Mouse (Mus musculus): Measurements from ENCODE around the gene Nt5c3. TPM values are rescaled to one million over a fixed set of nuclear protein-coding genes. Genes with fewer than 3 reads are reported as not detected.
"Not testable (repeated sequence)": the region's sequence is repeated elsewhere in the genome, so short reads cannot be mapped to it uniquely, and the experiment has no call there.

Nt5c3 gene
- polyA plus RNA-seq, 1 experiment from 2014 or later, result 98.5 TPM

DNA sequence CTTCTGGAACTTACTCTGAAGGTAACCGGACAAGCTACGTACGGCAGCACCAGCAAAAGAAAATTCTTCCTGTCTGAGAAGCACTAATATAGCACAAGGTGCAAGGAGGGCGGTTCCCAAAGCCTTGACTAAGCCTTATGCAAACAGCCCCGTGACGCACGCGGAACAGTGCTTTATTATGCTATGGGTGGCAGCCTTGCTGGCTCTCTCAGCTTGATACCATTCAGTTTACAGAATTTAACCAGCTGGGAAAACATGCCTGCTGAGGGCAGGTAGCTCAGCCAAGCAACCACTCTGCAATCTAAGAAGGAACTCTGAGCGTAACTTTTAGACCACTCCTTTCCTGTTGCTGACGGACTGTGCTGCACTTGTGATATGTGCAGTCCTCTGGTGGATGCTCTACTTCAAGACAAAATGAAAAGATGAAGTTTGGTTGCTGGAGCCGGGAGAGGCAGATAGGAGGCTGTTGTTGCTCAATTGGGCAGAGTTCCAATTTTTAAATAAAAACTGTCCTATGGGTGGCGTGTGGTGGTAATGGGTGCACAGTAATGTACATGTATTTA is 21.8 kb downstream of the Nt5c3 start:
- Histone ChIP-seq H3K4me1 (peaks cover 11% of the 10 kb centered on the region), H3K9me3 (no peaks in the 10 kb centered on the region), H3K9ac (replicated peaks) (no peak overlapping the region), H3K4me3 (no peak overlapping the region), H3K27ac (replicated peaks) (no peak overlapping the region), H3K36me3 (no peaks in the 10 kb centered on the region), H3K27me3 (no peaks in the 10 kb centered on the region), H3K4me2 (replicated peaks) (no peak overlapping the region)
- 30% methylated on average over 12 of the region's 12 CpGs for WGBS
- ATAC-seq (ENCODE audit: low FRiP score, low read depth), result 0 out of 2 replicates have a peak, but pooled peaks have one; percentile 47

GRCm38 (mm10) chr6:56901336-56901735 is 22.4 kb downstream of the Nt5c3 start:
- WGBS, result 71% methylated on average over 3 of the region's 3 CpGs
- peaks cover 11% of the 10 kb centered on the region for H3K4me1 ChIP-seq
- no peak for ATAC-seq (ENCODE audit: low FRiP score, low read depth)

GRCm38 (mm10) chr6:56899601-56900000 is 24.1 kb downstream of the Nt5c3 start:
- Histone ChIP-seq H3K4me1 (peaks cover 11% of the 10 kb centered on the region), H3K4me3 (no peak overlapping the region), H3K36me3 (no peaks in the 10 kb centered on the region), H3K4me2 (replicated peaks) (no peak overlapping the region), H3K9me3 (no peaks in the 10 kb centered on the region), H3K27ac (replicated peaks) (no peak overlapping the region), H3K27me3 (no peaks in the 10 kb centered on the region), H3K9ac (replicated peaks) (no peak overlapping the region)
- no peak for ATAC-seq (ENCODE audit: low FRiP score, low read depth)
- WGBS, result 89% methylated on average over 3 of the region's 3 CpGs

More at GRCm38 (mm10) chr6:56901336-56901735, 22.4 kb downstream of the Nt5c3 start:
- H3K36me3 ChIP-seq, result no peaks in the 10 kb centered on the region
- H3K27me3 ChIP-seq, result no peaks in the 10 kb centered on the region
- H3K4me3 ChIP-seq, result no peak overlapping the region
- H3K27ac ChIP-seq (replicated peaks), result no peak overlapping the region
- H3K9me3 ChIP-seq, result no peaks in the 10 kb centered on the region
- no peak overlapping the region for H3K9ac ChIP-seq (replicated peaks)
- H3K4me2 ChIP-seq (replicated peaks), result no peak overlapping the region

- no peak overlapping the region for H3K9ac ChIP-seq (replicated peaks)
- H3K9me3 ChIP-seq, result no peaks in the 10 kb centered on the region
- H3K4me3 ChIP-seq, result no peak overlapping the region
- H3K4me1 ChIP-seq, result no peaks in the 10 kb centered on the region
- no peak for ATAC-seq (ENCODE audit: low FRiP score, low read depth)
- peaks cover 39% of the 10 kb centered on the region for H3K36me3 ChIP-seq
- H3K4me2 ChIP-seq (replicated peaks), result no peak overlapping the region
- H3K27ac ChIP-seq (replicated peaks), result no peak overlapping the region
- no peaks in the 10 kb centered on the region for H3K27me3 ChIP-seq
- 96% methylated on average over 2 of the region's 2 CpGs for WGBS
Observed at GRCm38 (mm10) chr6:56890762-56891161, 33.0 kb downstream of the Nt5c3 start.

DNA sequence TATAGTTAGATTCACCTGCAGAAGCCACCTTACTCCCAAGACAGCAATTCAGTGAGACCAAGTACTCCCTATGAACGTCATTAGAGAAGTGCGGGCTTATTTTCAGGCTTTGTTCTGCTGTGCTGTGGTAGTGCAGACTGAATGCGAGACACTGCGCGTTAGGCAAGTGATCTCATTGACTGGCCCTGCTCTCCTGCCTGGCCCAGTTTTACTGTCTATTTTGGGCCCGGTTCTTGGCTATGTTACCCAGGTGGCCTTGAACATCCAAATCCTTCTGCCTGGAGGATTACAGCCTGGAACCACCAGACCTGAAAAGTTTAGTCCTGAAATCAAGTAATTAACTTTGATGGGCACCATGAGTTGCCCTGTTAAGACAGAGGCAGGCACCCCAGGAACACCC is 35.2 kb downstream of the Nt5c3 start:
- H3K36me3 ChIP-seq, result peaks cover 42% of the 10 kb centered on the region
- H3K4me3 ChIP-seq, result no peak overlapping the region
- no peaks in the 10 kb centered on the region for H3K9me3 ChIP-seq
- no peaks in the 10 kb centered on the region for H3K4me1 ChIP-seq
- no peak for ATAC-seq (ENCODE audit: low FRiP score, low read depth)
- H3K4me2 ChIP-seq (replicated peaks), result no peak overlapping the region
- no peaks in the 10 kb centered on the region for H3K27me3 ChIP-seq
- no peak overlapping the region for H3K27ac ChIP-seq (replicated peaks)
- no peak overlapping the region for H3K9ac ChIP-seq (replicated peaks)
- WGBS, result 93% methylated on average over 6 of the region's 6 CpGs

DNA sequence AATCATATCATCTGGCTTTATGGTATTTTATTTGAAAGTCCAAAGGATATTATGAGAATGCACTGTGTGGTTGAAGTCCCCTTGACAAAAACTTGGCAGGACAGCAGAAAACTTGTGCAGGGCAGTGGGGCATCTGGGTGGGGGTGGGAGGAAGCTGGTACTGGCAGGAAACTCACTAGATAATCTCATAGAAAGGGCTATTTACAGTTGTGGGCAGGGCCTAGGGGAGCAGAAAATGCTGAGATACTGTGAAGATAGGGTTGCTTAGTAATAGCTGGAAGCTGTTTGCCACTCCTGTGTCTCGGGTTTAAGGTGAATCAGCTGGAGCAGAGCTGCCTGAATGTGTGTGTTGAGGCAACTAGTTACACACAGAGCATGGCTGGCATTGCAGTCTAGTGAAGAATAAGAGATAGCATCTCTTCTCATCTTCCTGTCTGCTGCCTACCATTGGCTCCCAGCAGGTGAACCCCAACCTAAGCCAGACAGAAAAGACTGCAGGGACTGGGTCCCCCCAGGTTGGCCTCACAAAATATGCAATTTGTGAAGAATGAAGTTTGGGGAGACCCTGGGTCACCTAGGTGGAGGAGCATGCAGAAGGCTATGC is 44.3 kb downstream of the Nt5c3 start:
- no peaks in the 10 kb centered on the region for H3K9me3 ChIP-seq
- no peak overlapping the region for H3K9ac ChIP-seq (replicated peaks)
- H3K27ac ChIP-seq (replicated peaks), result no peak overlapping the region
- ATAC-seq (ENCODE audit: low FRiP score, low read depth), result 0 out of 2 replicates have a peak, but pooled peaks have one; percentile 9
- H3K4me1 ChIP-seq, result no peaks in the 10 kb centered on the region
- H3K36me3 ChIP-seq, result peaks cover 13% of the 10 kb centered on the region
- H3K4me2 ChIP-seq (replicated peaks), result no peak overlapping the region
- 70% methylated on average over 1 of the region's 1 CpGs for WGBS
- H3K27me3 ChIP-seq, result no peaks in the 10 kb centered on the region
- H3K4me3 ChIP-seq, result no peak overlapping the region

DNA sequence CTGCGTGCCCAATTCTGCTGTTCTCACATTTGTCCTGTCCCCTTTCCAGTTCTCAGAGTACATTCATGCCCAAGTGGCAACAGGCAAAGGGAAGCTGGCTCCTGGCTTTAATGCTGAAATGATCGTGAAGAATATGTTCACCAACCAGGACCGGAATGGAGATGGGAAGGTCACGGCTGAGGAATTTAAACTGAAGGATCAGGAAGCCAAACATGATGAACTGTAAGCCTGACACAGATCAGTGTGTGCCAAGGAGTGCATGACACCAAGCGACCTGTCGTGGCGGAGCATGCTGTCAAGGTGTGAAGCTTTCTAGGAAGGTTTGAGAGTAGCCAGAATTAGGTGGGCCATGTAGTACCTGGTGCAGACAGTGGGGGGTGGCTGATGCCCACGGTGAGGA is 45.7 kb downstream of the Nt5c3 start:
- Histone ChIP-seq H3K4me2 (replicated peaks) (no peak overlapping the region), H3K9ac (replicated peaks) (no peak overlapping the region), H3K4me1 (no peaks in the 10 kb centered on the region), H3K27me3 (no peaks in the 10 kb centered on the region), H3K36me3 (peaks cover 13% of the 10 kb centered on the region), H3K4me3 (no peak overlapping the region), H3K27ac (replicated peaks) (no peak overlapping the region), H3K9me3 (no peaks in the 10 kb centered on the region)
- WGBS, result 94% methylated on average over 8 of the region's 8 CpGs
- no peak for ATAC-seq (ENCODE audit: low FRiP score, low read depth)

DNA sequence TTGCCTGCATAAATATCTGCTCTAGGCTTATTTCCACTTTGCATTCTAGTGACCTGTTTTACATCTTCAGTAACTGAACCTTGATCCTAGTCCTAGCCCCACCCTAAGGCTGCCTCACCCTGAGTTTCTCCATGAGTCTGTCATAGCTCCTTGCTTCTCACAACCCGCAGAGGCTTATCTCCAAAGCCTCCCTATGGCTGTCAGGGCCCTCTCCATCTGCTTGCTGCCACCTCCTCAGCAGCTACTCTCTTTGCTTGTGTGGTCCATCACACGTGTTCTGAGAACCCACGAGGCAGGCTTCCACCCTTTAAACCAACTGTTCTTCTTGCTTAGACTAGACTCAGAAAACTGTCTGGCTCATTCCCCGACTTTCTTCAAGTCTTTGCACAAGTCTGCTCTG is 46.9 kb downstream of the Nt5c3 start:
- ATAC-seq (ENCODE audit: low FRiP score, low read depth), result no peak
- Histone ChIP-seq H3K27ac (replicated peaks) (no peak overlapping the region), H3K9me3 (no peaks in the 10 kb centered on the region), H3K4me1 (no peaks in the 10 kb centered on the region), H3K4me3 (no peak overlapping the region), H3K9ac (replicated peaks) (no peak overlapping the region), H3K27me3 (no peaks in the 10 kb centered on the region), H3K36me3 (peaks cover 5% of the 10 kb centered on the region), H3K4me2 (replicated peaks) (no peak overlapping the region)
- WGBS, result 83% methylated on average over 4 of the region's 4 CpGs

GRCm38 (mm10) chr6:56870027-56870426 is 53.7 kb downstream of the Nt5c3 start:
- no peak for ATAC-seq (ENCODE audit: low FRiP score, low read depth)
- no peaks in the 10 kb centered on the region for H3K4me1 ChIP-seq
- H3K27me3 ChIP-seq, result no peaks in the 10 kb centered on the region
- H3K9me3 ChIP-seq, result no peaks in the 10 kb centered on the region
- WGBS, result 93% methylated on average over 2 of the region's 2 CpGs
- no peak overlapping the region for H3K27ac ChIP-seq (replicated peaks)
- H3K36me3 ChIP-seq, result no peaks in the 10 kb centered on the region
- no peak overlapping the region for H3K4me3 ChIP-seq
- H3K4me2 ChIP-seq (replicated peaks), result no peak overlapping the region
- H3K9ac ChIP-seq (replicated peaks), result no peak overlapping the region

- 78% methylated on average over 8 of the region's 8 CpGs for WGBS
- no peaks in the 10 kb centered on the region for H3K27me3 ChIP-seq
- no peak for ATAC-seq (ENCODE audit: low FRiP score, low read depth)
- no peaks in the 10 kb centered on the region for H3K9me3 ChIP-seq
- no peak overlapping the region for H3K27ac ChIP-seq (replicated peaks)
- H3K4me1 ChIP-seq, result no peaks in the 10 kb centered on the region
- H3K9ac ChIP-seq (replicated peaks), result no peak overlapping the region
- H3K4me2 ChIP-seq (replicated peaks), result no peak overlapping the region
- H3K36me3 ChIP-seq, result no peaks in the 10 kb centered on the region
- H3K4me3 ChIP-seq, result no peak overlapping the region
Observed at GRCm38 (mm10) chr6:56868565-56868964, 55.2 kb downstream of the Nt5c3 start.

GRCm38 (mm10) chr6:56866899-56867298 is 56.8 kb downstream of the Nt5c3 start:
- not testable (repeated sequence) for H3K9me3 ChIP-seq; H3K27me3 ChIP-seq; ATAC-seq (ENCODE audit: low FRiP score, low read depth); H3K27ac ChIP-seq (replicated peaks); H3K9ac ChIP-seq (replicated peaks); H3K36me3 ChIP-seq; H3K4me2 ChIP-seq (replicated peaks); H3K4me1 ChIP-seq; H3K4me3 ChIP-seq
- WGBS, result 83% methylated on average over 1 of the region's 1 CpGs

DNA sequence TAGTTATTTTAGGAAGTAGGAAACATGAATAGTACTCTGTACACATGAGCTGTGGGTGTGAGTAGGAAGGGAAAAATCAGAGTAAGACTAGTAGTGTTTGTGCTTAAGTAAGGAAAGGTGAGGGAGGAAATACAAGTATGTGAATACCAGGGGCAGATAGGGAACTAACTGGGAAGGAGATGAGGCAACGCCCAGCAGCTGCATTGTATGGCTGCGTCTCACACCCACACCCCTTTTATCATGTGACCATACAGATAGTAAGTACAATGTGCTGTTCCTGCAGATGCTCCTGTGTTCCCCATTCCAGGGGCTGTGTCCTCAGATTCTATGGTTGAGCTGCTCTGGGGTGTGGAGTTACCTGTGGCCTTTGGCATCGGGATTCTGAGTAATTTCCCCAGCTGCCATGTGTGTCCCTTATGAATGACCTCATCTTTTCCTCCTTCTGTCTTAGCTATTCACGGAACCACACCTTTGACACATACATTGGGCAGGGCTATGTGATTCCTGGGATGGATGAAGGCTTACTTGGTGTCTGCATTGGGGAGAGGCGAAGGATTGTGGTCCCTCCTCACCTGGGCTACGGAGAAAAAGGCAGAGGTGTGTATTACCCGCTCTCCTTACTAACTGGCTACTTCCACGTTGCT is 63.4 kb downstream of the Nt5c3 start:
- Histone ChIP-seq H3K4me1 (no peaks in the 10 kb centered on the region), H3K9ac (replicated peaks) (no peak overlapping the region), H3K9me3 (no peaks in the 10 kb centered on the region), H3K27ac (replicated peaks) (no peak overlapping the region), H3K4me3 (no peak overlapping the region), H3K36me3 (no peaks in the 10 kb centered on the region), H3K4me2 (replicated peaks) (no peak overlapping the region), H3K27me3 (no peaks in the 10 kb centered on the region)
- no peak for ATAC-seq (ENCODE audit: low FRiP score, low read depth)
- WGBS, result 95% methylated on average over 8 of the region's 8 CpGs
